Mouse (Mus musculus) mature B cell (primary cell): Measurements from ENCODE around the gene Kcnk15.

ENCODE experiments used
- in situ Hi-C: fragments of 300-500 bp; cut with MboI; formaldehyde crosslinking; loops from 2 replicates; pipeline ENCODE4 v1.14.3; 2019

Kcnk15 gene

DNA sequence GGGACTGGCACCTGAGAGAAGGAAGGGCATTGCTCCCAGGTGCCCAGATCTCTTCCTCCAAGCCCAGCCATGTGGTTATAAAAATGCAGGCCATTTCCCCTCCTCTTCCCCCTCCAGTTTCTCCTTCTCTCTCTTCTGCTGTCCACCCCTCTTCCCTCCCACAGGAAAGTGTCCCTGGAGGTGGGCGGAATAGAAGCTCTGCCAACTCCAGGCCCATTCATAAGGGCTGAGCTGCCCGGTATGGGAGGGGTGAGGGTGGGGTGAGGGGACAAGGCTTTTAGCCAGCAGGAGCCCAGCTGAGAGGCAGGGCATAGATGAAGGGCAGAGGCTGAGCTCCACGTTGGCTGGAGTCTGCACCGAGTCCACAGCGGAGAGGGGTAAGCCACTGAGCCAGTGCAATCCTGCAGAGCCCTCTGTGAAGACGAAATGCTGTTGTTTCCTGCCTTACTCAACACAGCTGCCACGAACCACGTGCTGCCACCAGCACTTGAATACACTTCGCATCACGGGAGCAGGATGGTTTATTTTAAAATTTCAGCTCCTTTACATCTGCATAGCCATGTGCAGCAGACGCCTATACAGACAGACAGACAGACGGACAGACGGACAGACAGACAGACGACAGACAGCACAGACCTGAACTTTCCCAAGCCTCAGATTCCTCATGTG, 23.5 kb downstream of the Kcnk15 start:
- in situ Hi-C loops: no loop called here

GRCm38 (mm10) chr2:163880891-163881290, 27.4 kb downstream of the Kcnk15 start:
- in situ Hi-C loops: no loop called here

DNA sequence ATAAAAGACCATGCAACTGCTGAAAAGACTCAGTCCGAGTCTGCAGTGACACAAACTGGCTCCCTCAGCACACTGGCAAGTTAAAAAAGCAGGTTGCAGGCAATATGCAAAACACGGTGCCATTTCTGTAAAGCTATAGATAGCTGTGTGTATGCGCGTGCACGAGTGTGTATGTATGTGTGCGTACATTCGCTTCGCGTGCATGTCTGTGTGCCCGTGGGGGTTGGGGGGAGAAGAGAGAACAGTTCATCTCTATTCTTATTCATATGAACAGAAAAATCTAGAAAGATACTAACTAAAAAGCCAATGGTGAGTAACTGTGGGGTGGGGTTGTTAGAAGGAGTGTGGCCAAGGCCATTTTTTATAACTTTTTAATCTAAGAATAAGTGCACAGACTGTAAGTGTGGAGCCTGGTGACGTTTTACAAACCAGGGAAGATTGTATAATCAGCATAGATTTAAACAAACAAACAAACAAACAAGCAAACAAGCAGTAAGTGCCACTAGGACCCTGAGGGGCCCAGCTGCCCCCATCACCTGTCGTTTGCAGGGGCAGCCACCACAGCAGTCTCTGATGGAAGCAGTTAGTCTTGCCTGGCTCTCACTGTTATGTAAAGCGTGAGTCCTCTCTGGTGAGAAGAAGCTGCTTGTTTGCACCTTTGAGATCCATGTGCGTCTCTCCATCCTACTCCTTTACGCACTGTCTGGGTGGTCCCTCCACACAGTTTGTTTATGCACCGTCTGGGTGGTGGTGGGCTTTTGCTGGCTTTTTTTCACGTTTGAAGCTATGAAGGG, 29.6 kb downstream of the Kcnk15 start:
- in situ Hi-C loops: no loop called here

DNA sequence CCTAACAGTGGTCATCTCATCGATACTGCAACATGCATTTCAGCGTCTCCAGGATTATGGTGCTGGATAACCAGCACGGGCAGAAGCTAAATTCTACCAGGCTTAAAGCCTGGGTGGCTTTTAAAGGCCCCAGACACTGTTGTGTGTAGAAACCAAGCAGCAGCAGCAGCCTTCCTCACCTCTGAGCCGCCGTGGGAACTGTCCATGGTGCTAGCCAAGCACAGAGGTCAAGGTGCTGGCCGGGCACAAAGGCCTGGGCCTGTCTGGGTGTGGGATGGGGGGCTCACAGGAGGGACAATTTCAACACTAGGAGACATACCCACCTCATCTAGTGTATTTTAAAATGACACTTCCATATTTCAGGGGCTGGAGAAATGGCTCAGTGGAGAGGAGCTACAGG, 36.0 kb downstream of the Kcnk15 start:
- in situ Hi-C loops: no loop called here

DNA sequence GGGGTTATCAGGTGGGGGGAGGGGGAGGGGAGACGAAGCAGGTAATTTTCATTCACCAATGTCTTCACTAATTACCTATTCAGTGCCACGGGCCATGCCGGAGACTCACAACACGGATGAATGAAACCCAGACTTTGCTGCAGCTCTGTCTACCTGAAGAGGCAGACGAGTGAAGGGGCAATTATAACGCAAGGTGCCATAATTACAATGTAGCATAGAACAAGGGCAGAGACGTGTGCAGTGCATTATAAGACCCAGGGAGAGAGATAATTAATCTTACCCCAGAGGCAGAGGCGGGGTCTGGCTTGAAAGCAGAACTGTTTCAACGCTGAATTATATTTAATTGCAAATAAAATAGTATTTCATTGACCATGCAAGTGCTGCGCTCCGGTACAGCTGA, 37.1 kb downstream of the Kcnk15 start:
- in situ Hi-C loops: no loop called here

DNA sequence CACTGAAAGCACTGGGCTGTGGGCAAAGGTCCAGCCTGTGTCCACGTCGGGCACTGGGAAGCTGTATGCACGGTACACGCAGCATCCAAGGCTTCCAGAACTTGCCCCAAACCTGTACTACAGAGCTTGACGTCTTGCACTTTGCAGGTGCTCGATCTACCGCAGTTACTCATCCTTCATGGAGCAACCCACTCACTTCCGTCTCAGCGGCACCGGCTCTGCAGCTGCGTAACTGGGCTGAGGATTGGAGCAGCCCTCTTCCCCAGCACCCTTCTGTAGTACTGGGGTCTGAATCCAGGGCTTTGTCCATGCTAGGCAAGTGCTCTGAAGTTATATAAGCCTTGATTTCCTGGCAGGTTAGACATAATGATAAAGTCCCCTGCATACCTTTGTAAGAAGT, 37.8 kb downstream of the Kcnk15 start:
- in situ Hi-C loops: no loop called here

DNA sequence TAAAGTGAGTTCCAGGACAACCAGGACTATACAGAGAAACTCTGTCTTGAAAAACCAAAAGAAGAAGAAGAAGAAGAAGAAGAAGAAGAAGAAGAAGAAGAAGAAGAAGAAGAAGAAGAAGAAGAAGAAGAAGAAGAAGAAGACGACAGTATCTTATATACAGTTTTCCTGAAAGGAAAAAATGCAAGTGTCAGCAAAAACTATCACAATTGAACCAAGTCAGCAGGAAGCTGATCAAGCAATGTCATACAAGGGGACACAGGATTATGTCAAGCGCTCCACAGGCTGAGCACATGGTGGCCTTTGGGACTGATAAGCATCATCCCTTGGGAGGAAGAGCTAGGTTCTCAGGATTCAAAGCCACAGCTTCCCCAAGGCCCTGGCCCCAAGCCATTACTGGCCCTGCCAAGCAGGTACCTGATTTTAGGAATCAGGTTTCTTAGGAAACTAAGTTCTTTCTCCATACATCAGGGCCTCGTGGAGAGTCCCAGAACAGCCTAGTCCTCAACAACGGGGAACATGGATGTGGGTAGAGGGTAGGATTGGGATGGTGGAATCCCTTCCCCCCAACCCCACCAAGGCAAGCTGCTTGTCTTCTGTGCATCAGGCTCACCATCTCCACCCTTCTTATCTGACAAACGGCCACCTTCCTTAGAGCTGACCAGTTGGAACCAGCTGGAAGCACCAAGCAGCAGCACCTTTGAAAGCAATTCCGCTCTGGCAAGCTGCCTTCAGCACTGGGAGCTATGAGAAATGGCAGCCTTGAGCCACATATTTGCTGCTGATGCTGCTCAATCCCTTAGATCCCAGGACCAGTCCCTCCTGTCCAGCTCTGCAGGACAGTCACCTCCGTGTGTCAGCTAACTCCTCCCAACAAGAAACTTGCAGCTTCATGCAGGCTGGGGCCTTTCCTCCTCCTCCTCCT, 40.3 kb downstream of the Kcnk15 start:
- in situ Hi-C loops: no loop called here

GRCm38 (mm10) chr2:163895156-163895555, 41.7 kb downstream of the Kcnk15 start:
- in situ Hi-C loops: no loop called here

DNA sequence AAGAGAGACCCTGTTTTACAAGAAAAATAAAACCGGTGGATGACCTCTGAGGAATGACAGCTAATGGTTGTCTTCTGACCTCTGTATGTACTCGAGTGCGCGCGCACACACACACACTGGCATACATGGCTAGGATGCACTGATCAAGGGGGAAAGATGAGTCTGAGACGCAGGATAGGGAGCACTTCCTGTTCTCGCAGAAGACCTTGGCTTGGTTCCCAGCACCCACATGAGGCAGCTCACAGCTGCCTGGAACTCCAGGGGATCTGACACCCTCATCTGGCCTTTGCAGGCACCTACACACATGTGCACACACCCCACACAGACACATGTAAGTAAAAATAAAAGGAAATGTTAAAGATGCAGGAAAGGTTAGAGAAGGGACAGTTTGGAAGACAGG, 43.6 kb downstream of the Kcnk15 start:
- in situ Hi-C loops: no loop called here

DNA sequence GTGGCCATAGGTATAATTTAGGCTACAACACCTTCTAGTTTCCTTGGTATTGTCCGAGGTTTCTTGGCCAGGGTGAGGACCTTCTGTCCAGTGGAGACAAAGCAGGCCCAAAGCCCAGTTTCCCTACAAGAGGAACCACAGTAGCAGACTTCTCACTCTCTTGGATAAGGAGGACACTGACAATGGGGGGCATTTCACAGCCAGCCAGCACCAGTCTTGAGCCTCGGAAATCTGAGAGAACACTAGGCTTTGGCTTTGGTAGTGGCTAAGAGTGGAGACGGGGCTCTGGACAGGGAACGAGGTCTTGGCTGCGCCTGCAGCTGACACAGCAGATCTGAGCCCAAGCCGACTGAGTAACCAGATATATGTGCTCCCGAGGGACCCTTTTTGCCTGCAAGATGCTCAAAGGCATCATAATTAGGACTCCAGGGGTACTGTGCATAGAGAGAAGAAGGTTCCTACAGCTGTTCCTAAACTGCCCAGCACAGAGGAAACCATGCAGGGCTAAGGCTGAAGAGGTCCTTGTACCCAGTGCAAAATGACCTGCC, 44.6 kb downstream of the Kcnk15 start:
- in situ Hi-C loops: no loop called here

- in situ Hi-C loops: no loop called here
Observed at GRCm38 (mm10) chr2:163899910-163900411, 46.5 kb downstream of the Kcnk15 start.

DNA sequence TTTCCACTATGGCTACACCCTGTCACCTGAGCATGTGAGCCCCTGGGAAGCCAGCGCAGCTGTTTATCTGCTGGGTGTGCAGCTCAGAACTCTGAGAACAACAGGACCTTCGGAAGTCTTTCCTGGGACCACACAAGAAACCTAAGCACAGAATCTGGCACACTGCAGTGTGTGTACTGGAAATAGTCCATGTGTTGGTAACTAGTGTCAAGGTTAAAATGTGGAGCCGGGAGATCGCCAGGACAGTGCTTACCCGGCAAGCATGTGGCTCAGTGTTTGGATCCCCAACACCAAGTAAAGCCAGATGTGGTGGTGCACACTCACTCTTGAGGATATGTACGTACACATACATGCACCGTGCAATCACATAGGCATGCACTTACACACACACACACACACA, 47.6 kb downstream of the Kcnk15 start:
- in situ Hi-C loops: no loop called here

DNA sequence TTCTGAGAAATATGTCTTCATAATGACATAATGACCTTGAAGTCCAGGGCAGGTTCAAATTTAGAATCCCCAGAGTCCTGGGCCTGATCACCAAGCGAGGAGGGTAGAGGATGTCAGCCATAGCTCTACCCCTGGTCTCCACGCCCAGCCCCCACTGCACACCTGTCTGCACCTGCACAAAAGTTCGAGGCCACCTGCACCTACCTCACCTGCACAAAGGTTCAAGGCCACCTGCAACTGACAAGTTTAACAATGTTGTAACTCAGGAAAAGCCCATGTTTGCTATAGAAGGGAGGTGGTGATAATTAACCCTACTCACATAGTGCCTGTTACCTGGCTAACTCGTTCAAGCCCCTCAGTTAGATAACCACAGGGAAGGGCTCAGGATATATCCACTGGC, 49.0 kb downstream of the Kcnk15 start:
- in situ Hi-C loops: no loop called here

DNA sequence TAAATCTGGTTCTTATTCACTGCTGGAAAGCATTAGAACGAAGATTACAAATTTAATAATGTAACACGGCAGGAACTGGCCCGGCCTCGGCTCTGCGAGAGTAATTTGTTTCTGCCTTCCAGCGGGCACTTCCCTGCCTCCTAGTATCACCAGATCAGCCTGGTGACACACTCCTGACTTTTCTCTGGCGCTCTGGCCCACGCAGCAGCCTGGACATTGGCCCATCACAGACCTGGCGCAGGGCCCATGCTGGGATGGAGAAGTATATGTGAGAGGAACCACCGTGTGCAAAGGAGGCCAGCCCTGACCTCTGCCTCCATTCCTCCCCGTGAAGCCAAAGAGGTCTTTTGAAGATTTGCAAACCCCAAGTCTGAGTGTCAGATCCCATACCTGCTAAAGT, 50.0 kb downstream of the Kcnk15 start:
- in situ Hi-C loops: no loop called here

GRCm38 (mm10) chr2:163904323-163904722, 50.9 kb downstream of the Kcnk15 start:
- in situ Hi-C loops: no loop called here

- in situ Hi-C loops: no loop called here
Observed at GRCm38 (mm10) chr2:163907131-163907530, 53.7 kb downstream of the Kcnk15 start.
